Mouse (Mus musculus): Measurements from ENCODE around the gene Poc1b.

Gene Poc1b

GRCm38 (mm10) chr10:99115471-99116236 lies 8.8 kb downstream of the Poc1b start:
- no peak for DNase-seq (ENCODE audit: low spot score)

- DNase-seq (ENCODE audit: low spot score): no peak
Measured at GRCm38 (mm10) chr10:99116237-99116632, 9.4 kb downstream of the Poc1b start.

- DNase-seq (ENCODE audit: low spot score): no peak
Measured at GRCm38 (mm10) chr10:99116650-99117615, 10.1 kb downstream of the Poc1b start.

GRCm38 (mm10) chr10:99117876-99118275 lies 11.0 kb downstream of the Poc1b start:
- no peak for DNase-seq (ENCODE audit: low spot score)

- no peak for DNase-seq (ENCODE audit: low spot score)
Measured at GRCm38 (mm10) chr10:99118697-99119096, 11.9 kb downstream of the Poc1b start.

GRCm38 (mm10) chr10:99119471-99119870 lies 12.6 kb downstream of the Poc1b start:
- DNase-seq (ENCODE audit: low spot score): no peak

GRCm38 (mm10) chr10:99126225-99126624 lies 19.4 kb downstream of the Poc1b start, which contains the start of gene Phxr2:
Gene Phxr2, minus strand, starts transcription at chr10:99126325.
- no peak for DNase-seq (ENCODE audit: low spot score)

GRCm38 (mm10) chr10:99126954-99127353 lies 20.1 kb downstream of the Poc1b start:
- DNase-seq (ENCODE audit: low spot score): no peak

GRCm38 (mm10) chr10:99127691-99128261 lies 20.9 kb downstream of the Poc1b start:
- no peak for DNase-seq (ENCODE audit: low spot score)

GRCm38 (mm10) chr10:99130611-99131010 lies 23.8 kb downstream of the Poc1b start:
- DNase-seq (ENCODE audit: low spot score): no peak

GRCm38 (mm10) chr10:99131298-99131697 lies 24.5 kb downstream of the Poc1b start:
- DNase-seq (ENCODE audit: low spot score): no peak

- DNase-seq (ENCODE audit: low spot score): no peak
Measured at GRCm38 (mm10) chr10:99132189-99132588, 25.4 kb downstream of the Poc1b start.

GRCm38 (mm10) chr10:99132595-99133272 lies 25.9 kb downstream of the Poc1b start:
- DNase-seq (ENCODE audit: low spot score): no peak

GRCm38 (mm10) chr10:99133321-99133875 lies 26.6 kb downstream of the Poc1b start:
- no peak for DNase-seq (ENCODE audit: low spot score)

- peak; percentile 61 for DNase-seq (ENCODE audit: low spot score)
Measured at GRCm38 (mm10) chr10:99136337-99136736, 29.5 kb downstream of the Poc1b start.

- DNase-seq (ENCODE audit: low spot score): no peak
Measured at GRCm38 (mm10) chr10:99145611-99146010, 38.8 kb downstream of the Poc1b start.

GRCm38 (mm10) chr10:99146596-99146995 lies 39.8 kb downstream of the Poc1b start:
- DNase-seq (ENCODE audit: low spot score): no peak

- no peak for DNase-seq (ENCODE audit: low spot score)
Measured at GRCm38 (mm10) chr10:99150016-99150415, 43.2 kb downstream of the Poc1b start.

GRCm38 (mm10) chr10:99151580-99151979 lies 44.7 kb downstream of the Poc1b start:
- no peak for DNase-seq (ENCODE audit: low spot score)

- no peak for DNase-seq (ENCODE audit: low spot score)
Measured at GRCm38 (mm10) chr10:99152063-99152462, 45.2 kb downstream of the Poc1b start.

GRCm38 (mm10) chr10:99154635-99155034 lies 47.8 kb downstream of the Poc1b start:
- DNase-seq (ENCODE audit: low spot score): no peak

GRCm38 (mm10) chr10:99156808-99157207 lies 50.0 kb downstream of the Poc1b start:
- DNase-seq (ENCODE audit: low spot score): no peak
